Mouse (Mus musculus): ENCODE measurements around the gene Smlr1. TPM values are rescaled to one million over a fixed set of nuclear protein-coding genes. Genes with fewer than 3 reads are reported as not detected.

The Smlr1 gene
- polyA plus RNA-seq (2015; fragmentation: Nextera tagmentation; extraction: Ambion mirVana): 2.4 and 2.5 TPM in 2 replicates

GRCm38 (mm10) chr10:25535891-25536331 lies at the start of gene Smlr1:
TSS of gene Smlr1 (minus strand) at chr10:25536267.
- no peaks in the 10 kb centered on the region for H3K36me3 ChIP-seq (ENCODE audit: control insufficient read depth, insufficient read depth, low read length)
- no peak within 1 kb of the TSS for H3K4me2 ChIP-seq (ENCODE audit: low read depth, low read length)
- no peak for ATAC-seq (ENCODE audit: insufficient read depth, low FRiP score)
- H3K4me1 ChIP-seq (ENCODE audit: control insufficient read depth, insufficient read depth, low read length): peaks cover 6% of the 10 kb centered on the region; the same call in 1 of the 2 replicates
- H3K27me3 ChIP-seq (ENCODE audit: control insufficient read depth, insufficient read depth, low read length): no peaks in the 10 kb centered on the region
- no peaks in the 10 kb centered on the region for H3K9me3 ChIP-seq (replicated peaks; ENCODE audit: control insufficient read depth, low read length)
- 86% methylated on average over 10 of the region's 10 CpGs for WGBS
- no peak within 1 kb of the TSS for H3K27ac ChIP-seq (ENCODE audit: low read length)
- H3K4me3 ChIP-seq (replicated peaks; ENCODE audit: low read length): no peak within 1 kb of the TSS
- no peak within 1 kb of the TSS for H3K9ac ChIP-seq (ENCODE audit: low read length)

DNA sequence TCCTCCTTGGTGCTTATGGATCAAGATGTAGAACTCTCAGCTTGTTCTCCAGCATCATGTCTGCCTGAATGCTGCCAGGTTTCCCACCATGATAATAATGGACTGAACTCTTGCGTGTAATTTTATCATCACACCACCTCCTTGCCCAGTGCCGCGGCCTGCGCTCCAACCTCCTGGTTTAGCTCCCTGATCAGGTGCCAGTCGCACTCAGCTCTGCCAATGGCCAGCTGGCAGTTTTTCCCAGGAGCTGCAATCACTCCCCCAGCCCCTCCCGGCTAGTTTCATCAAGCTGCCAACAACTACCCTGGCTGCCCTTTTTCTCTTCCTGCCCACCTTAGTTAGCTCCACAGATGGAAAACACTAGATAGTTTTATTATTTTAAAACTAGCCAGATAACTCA lies 48.8 kb upstream of the Smlr1 start:
- 82% methylated on average over 6 of the region's 6 CpGs for whole genome bisulfite sequencing

DNA sequence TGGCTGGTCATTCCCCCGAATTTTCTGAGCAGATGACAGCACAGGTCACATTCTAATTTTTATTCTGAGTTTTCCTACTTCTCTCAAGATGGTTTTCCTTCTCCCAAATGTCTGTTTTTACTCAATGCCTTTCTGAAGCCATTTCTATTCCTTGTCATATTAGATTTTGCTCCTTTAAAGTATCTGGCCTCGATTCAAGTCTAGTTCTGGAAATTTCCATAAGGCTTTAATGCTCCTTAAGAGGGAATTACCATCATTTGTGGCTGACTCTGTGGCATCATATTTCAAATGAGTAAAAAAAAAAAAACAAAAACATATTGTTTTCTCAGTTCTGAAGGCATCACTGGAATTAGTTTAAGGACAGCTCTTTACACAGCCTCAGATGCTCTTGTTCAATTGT lies 44.0 kb upstream of the Smlr1 start:
- Histone ChIP-seq H3K4me1 (ENCODE audit: control insufficient read depth, insufficient read depth, low read length) (no peaks in the 10 kb centered on the region), H3K27ac (ENCODE audit: low read length) (no peak overlapping the region), H3K9ac (ENCODE audit: low read length) (no peak overlapping the region), H3K4me2 (ENCODE audit: low read depth, low read length) (no peak overlapping the region), H3K27me3 (ENCODE audit: control insufficient read depth, insufficient read depth, low read length) (no peaks in the 10 kb centered on the region), H3K4me3 (replicated peaks; ENCODE audit: low read length) (no peak overlapping the region), H3K9me3 (replicated peaks; ENCODE audit: control insufficient read depth, low read length) (no peaks in the 10 kb centered on the region), H3K36me3 (ENCODE audit: control insufficient read depth, insufficient read depth, low read length) (no peaks in the 10 kb centered on the region)
- no peak for ATAC-seq (ENCODE audit: insufficient read depth, low FRiP score)
- 66% methylated on average over 2 of the region's 2 CpGs for WGBS

More for the DNA sequence above, 48.8 kb upstream of the Smlr1 start:
- Histone ChIP-seq H3K4me2 (ENCODE audit: low read depth, low read length) (no peak overlapping the region), H3K36me3 (ENCODE audit: control insufficient read depth, insufficient read depth, low read length) (no peaks in the 10 kb centered on the region), H3K4me3 (replicated peaks; ENCODE audit: low read length) (no peak overlapping the region), H3K9ac (ENCODE audit: low read length) (no peak overlapping the region), H3K27me3 (ENCODE audit: control insufficient read depth, insufficient read depth, low read length) (no peaks in the 10 kb centered on the region), H3K9me3 (replicated peaks; ENCODE audit: control insufficient read depth, low read length) (no peaks in the 10 kb centered on the region), H3K27ac (ENCODE audit: low read length) (no peak overlapping the region), H3K4me1 (ENCODE audit: control insufficient read depth, insufficient read depth, low read length) (no peaks in the 10 kb centered on the region)
- ATAC-seq (ENCODE audit: insufficient read depth, low FRiP score): no peak

DNA sequence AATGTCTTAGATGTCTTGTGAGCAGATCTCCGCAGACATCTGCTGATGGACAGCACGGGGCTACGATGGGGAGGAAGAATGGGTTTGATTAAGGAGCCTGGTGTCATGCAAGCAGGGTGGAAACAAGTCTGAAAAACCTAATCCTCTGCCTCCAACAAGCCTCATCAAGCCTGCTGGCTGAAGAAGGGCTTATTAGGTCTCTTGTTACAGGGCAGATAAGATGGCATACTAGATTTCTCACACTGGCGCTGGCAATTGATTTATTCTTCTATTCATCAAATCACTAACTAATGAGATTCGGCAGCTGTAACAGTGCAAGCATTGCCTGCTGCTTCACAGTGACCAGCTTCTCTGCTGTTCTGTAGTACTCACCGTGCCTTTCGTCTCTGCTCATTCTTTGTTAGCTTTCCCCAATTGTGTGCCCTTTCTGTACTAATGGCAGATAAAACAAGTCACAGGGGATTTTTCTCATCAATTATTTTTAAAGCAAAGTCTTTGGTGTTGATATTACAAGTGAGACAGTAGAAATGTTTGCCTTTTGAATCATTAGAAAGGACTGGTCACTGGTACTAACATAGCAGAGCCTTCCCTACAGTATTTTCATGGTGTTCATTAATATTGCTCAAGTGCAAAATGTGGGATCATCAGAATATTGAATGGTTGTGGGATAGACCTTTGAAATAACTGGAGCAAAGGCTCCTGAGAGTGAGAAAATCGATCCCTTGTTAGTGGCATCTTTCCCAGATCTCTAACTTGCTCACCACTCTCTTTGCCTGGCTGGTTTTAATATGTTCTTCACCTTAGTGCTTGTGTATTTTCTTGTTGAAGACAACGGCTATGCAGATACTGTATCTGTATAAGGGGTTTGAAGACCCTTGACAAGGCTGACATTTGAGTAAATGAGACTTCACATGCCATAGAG lies 35.5 kb upstream of the Smlr1 start:
- Histone ChIP-seq H3K27me3 (ENCODE audit: control insufficient read depth, insufficient read depth, low read length) (no peaks in the 10 kb centered on the region), H3K4me2 (ENCODE audit: low read depth, low read length) (no peak overlapping the region), H3K36me3 (ENCODE audit: control insufficient read depth, insufficient read depth, low read length) (no peaks in the 10 kb centered on the region), H3K4me3 (replicated peaks; ENCODE audit: low read length) (no peak overlapping the region), H3K27ac (ENCODE audit: low read length) (no peak overlapping the region), H3K9me3 (replicated peaks; ENCODE audit: control insufficient read depth, low read length) (no peaks in the 10 kb centered on the region), H3K9ac (ENCODE audit: low read length) (no peak overlapping the region), H3K4me1 (ENCODE audit: control insufficient read depth, insufficient read depth, low read length) (no peaks in the 10 kb centered on the region)
- ATAC-seq (ENCODE audit: insufficient read depth, low FRiP score): no peak
- WGBS: 58% methylated on average over 9 of the region's 9 CpGs

- WGBS: 40% methylated on average over 4 of the region's 4 CpGs
- Histone ChIP-seq H3K4me3 (replicated peaks; ENCODE audit: low read length) (no peak overlapping the region), H3K27me3 (ENCODE audit: control insufficient read depth, insufficient read depth, low read length) (no peaks in the 10 kb centered on the region), H3K4me2 (ENCODE audit: low read depth, low read length) (no peak overlapping the region), H3K36me3 (ENCODE audit: control insufficient read depth, insufficient read depth, low read length) (no peaks in the 10 kb centered on the region), H3K27ac (ENCODE audit: low read length) (no peak overlapping the region), H3K4me1 (ENCODE audit: control insufficient read depth, insufficient read depth, low read length) (no peaks in the 10 kb centered on the region), H3K9ac (ENCODE audit: low read length) (no peak overlapping the region), H3K9me3 (replicated peaks; ENCODE audit: control insufficient read depth, low read length) (no peaks in the 10 kb centered on the region)
- no peak for ATAC-seq (ENCODE audit: insufficient read depth, low FRiP score)
These were observed 16.9 kb upstream of the Smlr1 start for GRCm38 (mm10) chr10:25552936-25553335.

GRCm38 (mm10) chr10:25541097-25541496 lies 5.0 kb upstream of the Smlr1 start:
- no peak for ATAC-seq (ENCODE audit: insufficient read depth, low FRiP score)
- Histone ChIP-seq H3K27ac (ENCODE audit: low read length) (no peak overlapping the region), H3K4me3 (replicated peaks; ENCODE audit: low read length) (no peak overlapping the region), H3K4me2 (ENCODE audit: low read depth, low read length) (no peak overlapping the region), H3K9me3 (replicated peaks; ENCODE audit: control insufficient read depth, low read length) (no peaks in the 10 kb centered on the region), H3K4me1 (ENCODE audit: control insufficient read depth, insufficient read depth, low read length) (no peaks in the 10 kb centered on the region), H3K9ac (ENCODE audit: low read length) (no peak overlapping the region), H3K36me3 (ENCODE audit: control insufficient read depth, insufficient read depth, low read length) (no peaks in the 10 kb centered on the region), H3K27me3 (ENCODE audit: control insufficient read depth, insufficient read depth, low read length) (no peaks in the 10 kb centered on the region)
- WGBS: 95% methylated on average over 3 of the region's 3 CpGs

- Histone ChIP-seq H3K27ac (ENCODE audit: low read length) (no peak overlapping the region), H3K4me2 (ENCODE audit: low read depth, low read length) (no peak overlapping the region), H3K9ac (ENCODE audit: low read length) (no peak overlapping the region), H3K4me3 (replicated peaks; ENCODE audit: low read length) (no peak overlapping the region), H3K9me3 (replicated peaks; ENCODE audit: control insufficient read depth, low read length) (no peaks in the 10 kb centered on the region), H3K27me3 (ENCODE audit: control insufficient read depth, insufficient read depth, low read length) (no peaks in the 10 kb centered on the region), H3K4me1 (ENCODE audit: control insufficient read depth, insufficient read depth, low read length) (no peaks in the 10 kb centered on the region), H3K36me3 (ENCODE audit: control insufficient read depth, insufficient read depth, low read length) (no peaks in the 10 kb centered on the region)
- ATAC-seq (ENCODE audit: insufficient read depth, low FRiP score): no peak
- 58% methylated on average over 6 of the region's 6 CpGs for WGBS
These were observed 3.7 kb upstream of the Smlr1 start for GRCm38 (mm10) chr10:25539771-25540168.

- 69% methylated on average over 4 of the region's 4 CpGs for WGBS
- H3K4me3 ChIP-seq (replicated peaks; ENCODE audit: low read length): no peak overlapping the region
- no peaks in the 10 kb centered on the region for H3K9me3 ChIP-seq (replicated peaks; ENCODE audit: control insufficient read depth, low read length)
- H3K36me3 ChIP-seq (ENCODE audit: control insufficient read depth, insufficient read depth, low read length): no peaks in the 10 kb centered on the region
- H3K27me3 ChIP-seq (ENCODE audit: control insufficient read depth, insufficient read depth, low read length): no peaks in the 10 kb centered on the region
- no peaks in the 10 kb centered on the region for H3K4me1 ChIP-seq (ENCODE audit: control insufficient read depth, insufficient read depth, low read length)
- no peak for ATAC-seq (ENCODE audit: insufficient read depth, low FRiP score)
- no peak overlapping the region for H3K9ac ChIP-seq (ENCODE audit: low read length)
- H3K4me2 ChIP-seq (ENCODE audit: low read depth, low read length): no peak overlapping the region
- no peak overlapping the region for H3K27ac ChIP-seq (ENCODE audit: low read length)
These were observed 3.2 kb upstream of the Smlr1 start for GRCm38 (mm10) chr10:25539146-25539770.

DNA sequence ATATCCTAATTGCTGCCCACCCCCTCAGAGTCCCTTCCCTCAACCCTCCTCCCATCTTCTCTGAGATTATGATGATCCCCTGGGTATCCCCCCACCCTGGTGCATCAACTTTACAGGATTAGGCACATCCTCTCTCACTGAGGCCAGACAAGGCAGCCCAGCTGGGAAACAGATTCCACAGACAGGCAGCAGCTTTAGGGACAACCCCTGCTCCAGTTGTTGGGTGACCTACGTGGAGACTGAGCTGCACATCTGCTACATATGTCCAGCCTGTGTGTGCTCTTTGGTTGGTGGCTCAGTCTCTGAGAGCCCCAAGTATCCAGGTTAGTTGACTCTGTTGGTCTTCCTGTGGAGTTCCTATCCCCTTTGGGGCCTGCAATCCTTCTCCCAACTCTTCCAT lies 2.7 kb upstream of the Smlr1 start:
- 64% methylated on average over 1 of the region's 1 CpGs for WGBS
- Histone ChIP-seq H3K36me3 (ENCODE audit: control insufficient read depth, insufficient read depth, low read length) (no peaks in the 10 kb centered on the region), H3K27me3 (ENCODE audit: control insufficient read depth, insufficient read depth, low read length) (no peaks in the 10 kb centered on the region), H3K9me3 (replicated peaks; ENCODE audit: control insufficient read depth, low read length) (no peaks in the 10 kb centered on the region), H3K4me3 (replicated peaks; ENCODE audit: low read length) (no peak overlapping the region), H3K9ac (ENCODE audit: low read length) (no peak overlapping the region), H3K4me1 (ENCODE audit: control insufficient read depth, insufficient read depth, low read length) (no peaks in the 10 kb centered on the region), H3K4me2 (ENCODE audit: low read depth, low read length) (no peak overlapping the region), H3K27ac (ENCODE audit: low read length) (no peak overlapping the region)
- ATAC-seq (ENCODE audit: insufficient read depth, low FRiP score): no peak

All from stomach, embryonic 16.5 days (tissue).